In the genomic region with DNA sequence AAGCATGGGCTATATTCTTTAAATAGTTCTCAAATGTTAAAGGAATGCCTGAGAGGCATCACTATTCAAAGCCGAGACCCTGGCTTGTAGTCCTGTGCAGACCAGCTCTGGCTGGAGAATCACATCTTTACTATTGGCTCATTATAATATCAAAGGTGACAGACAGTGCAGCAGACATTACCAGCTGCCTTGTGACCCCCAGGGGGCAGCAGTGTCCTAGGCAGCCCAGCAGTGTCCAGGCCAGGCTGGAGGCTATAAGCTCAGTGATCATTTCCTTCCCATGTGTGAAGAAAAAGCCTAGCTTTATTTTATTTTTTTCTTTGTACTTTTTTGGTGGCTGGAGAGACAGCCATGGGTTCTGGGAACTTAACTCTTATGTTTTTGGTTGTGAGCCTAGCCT, we compare ENCODE assay signal across 9 mouse cellular contexts.
DNase-seq lines count a peak whose midpoint lies in the region; ATAC-seq lines count a peak whose summit lies in the region.
"Had no signal": no experiment of that assay in that cellular context is flagged by ENCODE, and none has a peak within 500 bp of the region (broad histone marks: within the 10 kb centered on the region; RNA-seq: fewer than 3 reads in every experiment).

No protein-coding gene starts in this region.

- H3K4me1 ChIP-seq in embryonic facial prominence, embryonic 12.5 days, result peaks cover 36% of the 10 kb centered on the region
- peaks cover 7% of the 10 kb centered on the region for H3K4me1 ChIP-seq in hindbrain, embryonic 12.5 days
- no peaks in the 10 kb centered on the region for H3K4me1 ChIP-seq in liver, embryonic 12.5 days
- no peaks in the 10 kb centered on the region for H3K4me1 ChIP-seq in neural tube, embryonic 11.5 days (ENCODE audit: control insufficient read depth, insufficient read depth, low read length)
- H3K4me1 ChIP-seq: heart, embryonic 13.5 days had no signal

- no peak overlapping the region for H3K9ac ChIP-seq in embryonic facial prominence, embryonic 12.5 days
- H3K9ac ChIP-seq in hindbrain, embryonic 12.5 days, result no peak overlapping the region
- no peak overlapping the region for H3K9ac ChIP-seq in liver, embryonic 12.5 days
- no peak overlapping the region for H3K9ac ChIP-seq in neural tube, embryonic 11.5 days (ENCODE audit: low read length)
- H3K9ac ChIP-seq: heart, embryonic 13.5 days had no signal

- H3K9me3 ChIP-seq in embryonic facial prominence, embryonic 12.5 days, result no peaks in the 10 kb centered on the region
- H3K9me3 ChIP-seq in hindbrain, embryonic 12.5 days (replicated peaks), result no peaks in the 10 kb centered on the region
- H3K9me3 ChIP-seq in liver, embryonic 12.5 days (replicated peaks), result no peaks in the 10 kb centered on the region
- no peaks in the 10 kb centered on the region for H3K9me3 ChIP-seq in neural tube, embryonic 11.5 days (ENCODE audit: control insufficient read depth, low read length)
- H3K9me3 ChIP-seq: heart, embryonic 13.5 days had no signal

- no peak overlapping the region for H3K4me2 ChIP-seq in embryonic facial prominence, embryonic 12.5 days (replicated peaks)
- no peak overlapping the region for H3K4me2 ChIP-seq in hindbrain, embryonic 12.5 days (replicated peaks)
- H3K4me2 ChIP-seq in liver, embryonic 12.5 days, result no peak overlapping the region
- H3K4me2 ChIP-seq in neural tube, embryonic 11.5 days (ENCODE audit: low read depth), result no peak overlapping the region
- H3K4me2 ChIP-seq: heart, embryonic 13.5 days had no signal

- H3K4me3 ChIP-seq in embryonic facial prominence, embryonic 12.5 days, result no peak overlapping the region
- H3K4me3 ChIP-seq in hindbrain, embryonic 12.5 days, result no peak overlapping the region
- no peak overlapping the region for H3K4me3 ChIP-seq in liver, embryonic 12.5 days
- no peak overlapping the region for H3K4me3 ChIP-seq in neural tube, embryonic 11.5 days (ENCODE audit: low read depth, low read length)
- H3K4me3 ChIP-seq: heart, embryonic 13.5 days had no signal

- 40% methylated on average over 1 of the region's 1 CpGs for WGBS in embryonic facial prominence, embryonic 12.5 days
- whole genome bisulfite sequencing in hindbrain, embryonic 12.5 days, result 38% methylated on average over 1 of the region's 1 CpGs
- 63% methylated on average over 1 of the region's 1 CpGs for WGBS in liver, embryonic 12.5 days (ENCODE audit: insufficient replicate concordance)
- WGBS in neural tube, embryonic 11.5 days, result 56% methylated on average over 1 of the region's 1 CpGs

- H3K27ac ChIP-seq in embryonic facial prominence, embryonic 12.5 days, result peak overlapping the region; percentile 82; the same call in 1 of the 2 replicates
- no peak overlapping the region for H3K27ac ChIP-seq in hindbrain, embryonic 12.5 days
- no peak overlapping the region for H3K27ac ChIP-seq in liver, embryonic 12.5 days
- H3K27ac ChIP-seq in neural tube, embryonic 11.5 days (ENCODE audit: low read depth, low read length), result no peak overlapping the region
- H3K27ac ChIP-seq: heart, embryonic 13.5 days had no signal

- no peak for ATAC-seq in embryonic facial prominence, embryonic 12.5 days (ENCODE audit: insufficient number of reproducible peaks, insufficient read depth, low FRiP score, low TSS enrichment)
- ATAC-seq in hindbrain, embryonic 12.5 days (ENCODE audit: low FRiP score), result peak; percentile 79; the same call in 1 of the 2 replicates
- ATAC-seq in liver, embryonic 12.5 days, result 0 out of 2 replicates have a peak, but pooled peaks have one; percentile 47
- peak; percentile 58; the same call in 1 of the 2 replicates for ATAC-seq in neural tube, embryonic 11.5 days (ENCODE audit: insufficient read depth, low FRiP score, low TSS enrichment)

- no peaks in the 10 kb centered on the region for H3K27me3 ChIP-seq in embryonic facial prominence, embryonic 12.5 days
- no peaks in the 10 kb centered on the region for H3K27me3 ChIP-seq in hindbrain, embryonic 12.5 days
- H3K27me3 ChIP-seq in liver, embryonic 12.5 days (replicated peaks), result no peaks in the 10 kb centered on the region
- no peaks in the 10 kb centered on the region for H3K27me3 ChIP-seq in neural tube, embryonic 11.5 days (ENCODE audit: control insufficient read depth, insufficient read depth, low read length)
- H3K27me3 ChIP-seq: heart, embryonic 13.5 days had no signal

- H3K36me3 ChIP-seq in embryonic facial prominence, embryonic 12.5 days, result peaks cover 61% of the 10 kb centered on the region
- H3K36me3 ChIP-seq in hindbrain, embryonic 12.5 days, result peaks cover 70% of the 10 kb centered on the region
- H3K36me3 ChIP-seq in liver, embryonic 12.5 days, result peaks cover 57% of the 10 kb centered on the region
- H3K36me3 ChIP-seq in neural tube, embryonic 11.5 days (ENCODE audit: control insufficient read depth, insufficient read depth, low read length), result peaks cover 7% of the 10 kb centered on the region

- DNase-seq in right cerebral cortex, postnatal 10 days (ENCODE audit: low spot score in 2 of 2), result peak; percentile 47 to 55
- DNase-seq in right cerebral cortex, postnatal 25 days, result no peak
- DNase-seq in adrenal gland, postnatal 25 days, result peak; percentile 69
- DNase-seq in neural tube, embryonic 11.5 days (ENCODE audit: low spot score), result peak; percentile 70
- peak; percentile 65 for DNase-seq in urinary bladder, postnatal 25 days (ENCODE audit: low spot score)
